Mouse (Mus musculus) MEL (cell line): ENCODE measurements around the gene Gm26602.

Source experiments
- CHD2 ChIP-seq: IDR thresholded peaks from 2 replicates; pipeline ENCODE4 v1.6.1; 2011; ENCODE audit warnings: low read length, improper control_type of control experiment
- CTCF ChIP-seq, 3 experiments: IDR thresholded peaks in 2 of 3; conservative IDR thresholded peaks in 1 of 3; 2 replicates each; pipeline ENCODE4 v1.5.1; 2011 to 2012; ENCODE audit warnings: low read length in 3 of 3, low read depth in 2 of 3, mild to moderate bottlenecking in 2 of 3, improper control_type of control experiment in 1 of 3, inconsistent platforms in 1 of 3, mixed read lengths in 1 of 3, moderate library complexity in 1 of 3; ENCODE audit not compliant: control insufficient read depth in 1 of 3, insufficient read depth in 1 of 3, poor library complexity in 1 of 3, severe bottlenecking in 1 of 3
- EP300 ChIP-seq, 2 experiments: IDR thresholded peaks; 2 replicates each; pipeline ENCODE4 v1.6.1; 2011; ENCODE audit warnings: improper control_type of control experiment in 2 of 2, low read length in 2 of 2, low read depth in 1 of 2, mild to moderate bottlenecking in 1 of 2
- MAFK ChIP-seq: IDR thresholded peaks from 2 replicates; pipeline ENCODE4 v1.6.1; 2011; ENCODE audit warnings: low read depth, mild to moderate bottlenecking, low read length, improper control_type of control experiment, borderline replicate concordance
- MYC ChIP-seq: IDR thresholded peaks from 2 replicates; pipeline ENCODE4 v1.6.1; 2011; ENCODE audit warnings: low read depth, mild to moderate bottlenecking, low read length, improper control_type of control experiment, moderate library complexity
- POLR2A ChIP-seq, 2 experiments: IDR thresholded peaks; 2 replicates each; pipeline ENCODE4 v1.6.1; 2011 to 2012; ENCODE audit warnings: low read length in 2 of 2, mild to moderate bottlenecking in 2 of 2, control low read depth in 1 of 2, improper control_type of control experiment in 1 of 2, low read depth in 1 of 2, moderate library complexity in 1 of 2; ENCODE audit not compliant: control insufficient read depth in 1 of 2, insufficient read depth in 1 of 2, poor library complexity in 1 of 2
- TAL1 ChIP-seq: IDR thresholded peaks from 2 replicates; pipeline ENCODE4 v1.6.1; 2012; ENCODE audit warnings: mild to moderate bottlenecking, inconsistent platforms, low read length, moderate library complexity, mixed read lengths
- UBTF ChIP-seq: IDR thresholded peaks from 2 replicates; pipeline ENCODE4 v1.6.1; 2012; ENCODE audit warnings: low read depth, mild to moderate bottlenecking, inconsistent platforms, low read length, improper control_type of control experiment, moderate library complexity, borderline replicate concordance; ENCODE audit not compliant: insufficient read depth

GRCm38 (mm10) chr10:79919251-79919849 is 8.7 kb downstream of the Gm26602 start:
- TF ChIP-seq CTCF (IDR thresholded peaks at IDR 0.05 in 2 of 3, conservative IDR thresholded peaks at IDR 0.05 in 1 of 3; ENCODE audit: control insufficient read depth in 1 of 3, insufficient read depth in 1 of 3, low read depth in 2 of 3, low read length in 3 of 3, poor library complexity in 1 of 3, severe bottlenecking in 1 of 3) = no peak
- no peak for TF ChIP-seq TAL1
- TF ChIP-seq MYC = no peak
- TF ChIP-seq EP300 (IDR thresholded peaks at IDR 0.05; ENCODE audit: low read depth in 1 of 2, low read length in 2 of 2) = no peak
- TF ChIP-seq POLR2A (IDR thresholded peaks at IDR 0.05; ENCODE audit: control insufficient read depth in 1 of 2, insufficient read depth in 1 of 2, low read depth in 1 of 2, low read length in 2 of 2, poor library complexity in 1 of 2) = no peak
- no peak for TF ChIP-seq CHD2
- no peak for TF ChIP-seq UBTF
- no peak for TF ChIP-seq MAFK
